Mouse (Mus musculus): Measurements from ENCODE around the gene Ankrd31.
"Not testable (repeated sequence)": the region's sequence is repeated elsewhere in the genome, so short reads cannot be mapped to it uniquely, and the experiment has no call there.

Gene Ankrd31

DNA sequence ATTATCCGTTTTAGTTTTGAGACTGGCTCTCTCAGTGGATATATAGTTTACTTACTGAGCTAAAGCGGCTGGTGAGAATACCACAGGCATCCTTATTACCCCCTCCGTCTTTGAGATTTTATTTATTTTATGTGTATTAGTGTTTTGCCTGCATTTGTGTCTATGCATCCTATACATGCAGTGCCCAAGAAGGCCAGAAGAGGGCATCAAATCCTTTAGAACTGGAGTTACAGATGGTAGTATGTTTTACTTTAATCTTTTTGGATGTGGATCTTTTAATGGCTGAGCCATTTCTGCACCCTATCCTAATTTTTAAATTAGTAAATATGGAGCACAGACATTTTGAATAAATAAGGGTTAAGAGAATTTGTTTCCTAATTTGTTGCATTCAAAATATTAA lies 107.1 kb downstream of the Ankrd31 start:
- peak; percentile 88 for DNase-seq (ENCODE audit: low spot score)

DNA sequence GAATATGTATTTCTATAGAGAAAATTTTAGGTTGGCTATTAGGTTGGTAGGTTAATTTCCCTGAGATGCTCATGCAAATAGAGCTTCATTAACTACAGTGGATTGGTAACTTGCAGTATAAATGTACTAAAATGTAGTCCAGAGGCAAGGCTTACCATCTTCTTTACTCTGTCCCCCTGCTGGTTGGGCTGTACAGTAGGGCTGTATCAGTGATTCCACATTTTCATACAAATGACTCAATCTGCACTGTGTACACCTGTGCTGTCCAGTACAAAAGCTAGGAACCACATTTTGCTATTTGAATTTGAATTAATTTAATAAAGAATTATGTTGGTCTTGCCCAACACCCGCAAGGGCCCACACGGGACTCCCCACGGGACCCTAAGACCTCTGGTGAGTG lies 111.1 kb downstream of the Ankrd31 start:
- DNase-seq (ENCODE audit: low spot score): no peak

- DNase-seq (ENCODE audit: low spot score): no peak
Observed at GRCm38 (mm10) chr13:96870742-96871141, 122.7 kb downstream of the Ankrd31 start.

DNA sequence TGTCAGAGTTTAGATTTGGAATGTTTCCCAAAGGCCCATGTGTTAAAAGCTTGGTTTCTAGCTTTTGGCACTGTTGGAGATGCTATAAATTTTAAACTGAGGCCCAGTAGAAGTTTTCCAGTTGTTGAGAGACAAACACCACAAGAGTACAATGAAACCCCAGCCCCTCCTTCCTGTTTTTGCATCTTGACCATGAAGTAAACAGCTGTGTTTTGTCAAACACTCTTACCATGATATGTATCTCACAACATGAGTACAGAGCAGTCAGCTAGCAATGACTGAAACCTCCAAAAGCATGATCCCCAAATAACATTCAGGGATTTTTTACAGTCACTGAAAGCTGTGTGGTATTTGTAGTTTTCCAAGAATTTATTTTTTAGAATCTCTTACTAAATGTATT lies 126.0 kb downstream of the Ankrd31 start:
- DNase-seq (ENCODE audit: low spot score): no peak

GRCm38 (mm10) chr13:96878220-96879057 lies 130.4 kb downstream of the Ankrd31 start:
- peak; percentile 21 for DNase-seq (ENCODE audit: low spot score)

GRCm38 (mm10) chr13:96884534-96884933 lies 136.5 kb downstream of the Ankrd31 start:
- DNase-seq (ENCODE audit: low spot score): no peak

GRCm38 (mm10) chr13:96889985-96890384 lies 141.9 kb downstream of the Ankrd31 start:
- DNase-seq (ENCODE audit: low spot score): no peak

DNA sequence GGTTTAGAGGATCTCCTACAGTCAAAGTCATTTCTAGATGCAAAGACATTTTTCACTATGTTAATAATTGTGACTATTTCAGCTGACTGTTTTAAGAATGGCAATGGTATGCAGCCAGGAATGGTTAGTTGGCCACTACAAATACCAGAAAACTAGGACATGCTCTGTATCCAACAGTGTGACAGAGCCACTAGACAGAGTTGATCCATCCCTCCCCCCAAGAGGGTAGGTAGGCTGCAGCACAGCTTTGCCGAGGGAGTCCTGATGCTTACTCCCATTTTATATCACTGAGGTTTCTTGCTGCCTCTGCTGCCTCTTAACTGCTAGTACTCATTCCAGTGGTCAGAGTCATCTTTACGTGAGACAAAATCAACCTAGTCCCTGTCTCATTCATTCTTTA lies 147.1 kb downstream of the Ankrd31 start:
- no peak for DNase-seq (ENCODE audit: low spot score)

DNA sequence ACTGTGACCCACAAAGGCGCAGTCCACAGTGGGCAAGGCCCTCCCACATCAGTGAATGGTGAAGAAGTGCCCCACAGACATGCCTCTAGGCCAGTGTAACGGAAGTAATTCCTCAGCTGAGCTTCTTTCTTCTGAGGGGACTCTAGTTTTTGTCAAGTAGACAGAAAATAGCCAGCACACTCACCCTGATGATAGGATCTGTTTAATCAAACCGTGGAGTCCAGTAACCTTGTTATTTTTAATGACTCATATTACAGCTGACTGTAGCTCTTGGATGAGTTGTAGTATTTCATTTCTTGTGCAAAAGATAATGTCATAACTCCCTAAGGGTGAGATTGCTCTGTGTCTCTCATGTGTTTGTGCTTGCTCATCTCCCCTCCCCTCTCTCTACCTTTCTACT lies 158.6 kb downstream of the Ankrd31 start:
- DNase-seq (ENCODE audit: low spot score): no peak

DNA sequence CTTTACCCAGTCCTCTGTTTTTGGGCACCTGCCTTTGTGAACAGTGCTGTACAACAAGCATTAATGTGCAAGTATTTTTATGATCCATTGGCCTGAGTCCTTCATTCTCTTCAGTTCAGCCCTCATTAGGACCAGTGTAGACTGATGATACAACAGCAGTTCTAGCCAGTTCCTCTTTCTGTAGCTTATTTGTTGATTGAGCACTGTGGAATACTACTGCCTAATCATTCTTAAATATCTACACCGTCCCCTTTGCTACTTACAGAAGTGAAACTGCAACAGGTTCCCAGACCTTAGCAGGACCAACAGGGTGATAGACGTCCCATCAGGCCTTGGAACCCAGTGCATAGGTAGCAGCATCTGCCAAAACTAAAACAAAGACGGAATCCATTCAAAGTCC lies 163.1 kb downstream of the Ankrd31 start:
- DNase-seq (ENCODE audit: low spot score): no peak

GRCm38 (mm10) chr13:96923134-96923533 lies 175.1 kb downstream of the Ankrd31 start:
- not testable (repeated sequence) for DNase-seq (ENCODE audit: low spot score)

DNA sequence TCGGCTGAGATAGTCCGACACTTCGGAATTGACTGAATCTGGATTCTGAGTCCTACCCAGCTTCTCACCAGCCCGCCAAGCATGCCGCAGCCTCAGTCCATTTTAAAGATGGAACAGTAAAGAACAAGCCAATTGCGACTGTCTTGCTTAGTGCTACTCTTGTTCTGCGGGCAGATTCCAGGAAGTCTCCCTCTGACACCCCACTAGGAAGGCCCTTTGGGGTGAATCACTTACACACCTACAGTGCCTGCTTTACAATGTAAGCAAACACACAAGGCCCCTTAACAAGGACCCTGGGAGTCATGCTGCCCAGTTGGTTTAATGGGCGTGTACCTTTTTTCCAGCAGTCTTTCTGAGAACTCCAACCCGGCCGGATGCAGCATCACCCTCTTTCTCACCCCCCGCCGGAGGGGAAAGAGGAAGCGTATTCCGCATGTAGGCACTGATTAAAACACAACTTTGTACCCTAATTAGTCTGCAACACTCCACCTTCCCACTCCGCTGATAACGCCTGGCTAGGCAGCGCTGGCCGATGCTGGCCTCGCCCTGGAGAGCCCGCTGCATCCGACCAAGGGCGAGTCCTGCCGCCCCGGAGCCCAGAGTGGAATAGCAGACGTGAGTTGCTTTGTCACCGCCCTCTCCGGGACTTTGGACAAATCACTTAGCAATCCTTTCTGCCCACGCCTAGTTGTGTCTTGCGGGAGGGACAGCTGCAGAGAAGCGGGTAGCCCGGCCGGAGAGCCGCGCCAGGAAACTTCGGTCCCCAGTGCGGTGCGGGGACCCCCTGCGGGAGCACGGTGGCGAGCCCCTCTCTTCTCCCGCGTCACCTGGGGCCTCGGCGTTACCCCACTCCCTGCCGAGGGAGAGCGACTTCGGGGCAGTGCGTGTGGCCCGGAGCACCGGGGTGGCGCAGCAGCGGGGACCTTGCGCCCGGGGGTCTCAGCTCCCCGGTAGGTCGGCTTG lies 176.2 kb downstream of the Ankrd31 start, which contains the start of gene Gcnt4:
Gcnt4 (plus strand) TSS at position 691 of the 963 bp plus-strand sequence.
- peak; percentile 21 for DNase-seq (ENCODE audit: low spot score)

- no peak for DNase-seq (ENCODE audit: low spot score)
Observed at GRCm38 (mm10) chr13:96924985-96925745, 177.1 kb downstream of the Ankrd31 start.

DNA sequence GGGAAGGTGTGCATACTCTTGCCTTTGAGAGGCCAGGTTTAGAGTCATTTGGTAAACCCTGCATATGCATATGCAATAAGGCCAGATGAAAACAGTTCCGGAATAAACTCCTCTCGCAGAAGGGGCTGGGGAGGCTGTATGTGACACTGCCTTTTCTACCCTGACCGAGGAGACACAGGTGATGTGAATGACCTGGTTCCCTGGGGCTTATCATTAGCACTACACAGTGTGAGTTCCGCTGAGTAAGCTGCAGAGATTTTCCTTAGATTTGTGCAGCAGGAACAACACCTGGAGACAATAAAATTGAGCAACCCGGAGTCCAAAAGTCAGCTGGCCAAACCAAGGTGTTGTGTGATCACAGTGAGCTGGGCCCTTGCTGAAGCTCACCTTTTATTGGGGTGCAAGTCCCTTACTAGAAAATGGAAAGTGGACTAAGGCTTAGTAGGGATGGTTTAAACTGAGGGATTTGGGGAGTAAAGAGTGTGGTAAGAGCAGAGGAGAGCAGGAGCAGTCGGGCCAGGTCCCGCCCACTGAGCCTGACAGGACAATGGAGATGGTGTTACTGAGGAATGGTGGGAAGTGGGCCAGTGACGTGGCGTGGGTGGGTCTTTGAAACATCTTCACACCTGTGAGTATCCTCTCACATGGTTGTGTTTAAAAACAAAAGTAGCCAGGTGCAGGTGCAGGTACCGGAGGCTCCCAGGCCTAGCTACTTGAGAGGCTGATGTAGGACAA lies 178.1 kb downstream of the Ankrd31 start:
- no peak for DNase-seq (ENCODE audit: low spot score)

GRCm38 (mm10) chr13:96927781-96928180 lies 179.7 kb downstream of the Ankrd31 start:
- DNase-seq (ENCODE audit: low spot score): no peak

DNA sequence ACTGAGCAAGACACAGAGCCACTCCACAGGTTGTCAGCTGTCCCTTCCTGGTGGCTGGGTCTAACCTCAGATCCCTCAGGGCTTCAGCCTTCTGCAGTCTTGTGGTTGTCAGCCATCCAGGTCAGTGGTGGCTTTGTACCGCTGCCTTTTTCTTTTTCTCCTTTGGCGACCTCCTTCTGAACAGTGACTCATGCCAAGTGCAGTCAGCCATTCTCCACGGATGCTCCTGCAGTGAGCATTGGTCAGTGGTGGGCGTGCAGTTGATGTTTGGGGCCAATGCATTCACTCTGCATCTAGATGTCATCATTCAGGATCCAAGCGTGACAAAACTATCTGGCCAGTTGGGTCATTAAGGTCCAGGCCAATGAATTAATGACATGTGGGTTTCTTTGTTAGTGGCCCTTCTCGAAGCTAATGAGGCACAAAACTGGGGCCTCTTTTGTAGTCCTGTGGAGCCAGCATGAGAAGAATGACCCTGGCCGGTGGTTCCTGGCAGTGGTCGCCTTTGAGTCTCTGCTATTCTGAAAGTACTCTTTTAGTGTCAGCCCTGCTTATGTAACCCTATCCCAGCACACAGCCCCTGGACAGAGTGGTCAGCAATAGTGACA lies 180.5 kb downstream of the Ankrd31 start:
- DNase-seq (ENCODE audit: low spot score): peak; percentile 39

DNA sequence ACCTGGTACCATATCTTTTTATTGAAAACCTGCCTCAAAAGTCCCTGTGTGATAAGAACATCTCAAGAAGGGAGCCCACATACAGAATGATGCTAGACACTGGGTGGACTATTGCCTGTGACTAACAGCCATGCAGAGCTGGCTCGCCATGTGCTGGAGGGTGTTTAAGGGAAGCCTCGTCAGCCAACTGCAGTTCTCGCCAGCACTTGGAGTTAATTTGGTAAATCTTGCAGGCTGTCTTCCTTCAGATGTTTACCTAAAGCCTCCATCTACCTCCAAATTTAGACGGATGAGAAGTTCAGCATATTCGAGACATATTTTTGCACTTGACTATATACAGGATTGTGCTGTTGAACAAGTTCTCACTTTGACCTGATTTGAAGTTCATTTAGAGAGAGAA lies 184.7 kb downstream of the Ankrd31 start:
- peak; percentile 45 for DNase-seq (ENCODE audit: low spot score)

GRCm38 (mm10) chr13:96933367-96933766 lies 185.3 kb downstream of the Ankrd31 start:
- DNase-seq (ENCODE audit: low spot score): no peak

- DNase-seq (ENCODE audit: low spot score): no peak
Observed at GRCm38 (mm10) chr13:96936173-96936777, 188.2 kb downstream of the Ankrd31 start.

DNA sequence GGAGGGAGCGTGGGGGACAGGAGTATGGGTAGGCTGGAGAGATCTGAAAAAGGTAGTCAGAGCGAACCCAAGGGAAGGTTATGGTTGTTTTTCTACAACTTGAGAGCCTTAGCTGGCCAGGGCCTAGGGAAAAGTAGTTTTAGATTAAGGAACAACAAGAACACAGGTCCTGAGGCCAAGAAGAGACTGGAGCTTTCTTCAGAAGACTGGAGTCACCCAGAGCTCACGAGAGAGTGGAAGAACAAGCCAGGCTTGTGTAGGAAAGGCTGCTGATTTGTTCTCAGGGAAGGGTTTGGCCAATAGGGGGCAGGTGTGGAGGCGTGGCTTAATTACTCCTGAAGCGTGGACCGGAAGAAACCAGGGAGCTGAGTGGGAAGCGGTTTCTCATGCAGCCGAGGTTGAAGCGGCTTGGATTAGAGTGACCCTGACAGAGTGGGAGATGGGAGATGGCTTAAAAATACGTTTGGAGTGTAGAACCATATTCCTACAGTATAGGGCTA lies 189.0 kb downstream of the Ankrd31 start:
- DNase-seq (ENCODE audit: low spot score): no peak

Data from layer of hippocampus, adult 11-12 months (tissue).